Mouse (Mus musculus): ENCODE data around the gene Il3. TPM values are rescaled to one million over a fixed set of nuclear protein-coding genes. Genes with fewer than 3 reads are reported as not detected.
A peak's percentile ranks its signal among the peaks of the same experiment; 100 is the strongest.

Gene Il3
- polyA plus RNA-seq, 1 experiment from 2014 or later = not detected

DNA sequence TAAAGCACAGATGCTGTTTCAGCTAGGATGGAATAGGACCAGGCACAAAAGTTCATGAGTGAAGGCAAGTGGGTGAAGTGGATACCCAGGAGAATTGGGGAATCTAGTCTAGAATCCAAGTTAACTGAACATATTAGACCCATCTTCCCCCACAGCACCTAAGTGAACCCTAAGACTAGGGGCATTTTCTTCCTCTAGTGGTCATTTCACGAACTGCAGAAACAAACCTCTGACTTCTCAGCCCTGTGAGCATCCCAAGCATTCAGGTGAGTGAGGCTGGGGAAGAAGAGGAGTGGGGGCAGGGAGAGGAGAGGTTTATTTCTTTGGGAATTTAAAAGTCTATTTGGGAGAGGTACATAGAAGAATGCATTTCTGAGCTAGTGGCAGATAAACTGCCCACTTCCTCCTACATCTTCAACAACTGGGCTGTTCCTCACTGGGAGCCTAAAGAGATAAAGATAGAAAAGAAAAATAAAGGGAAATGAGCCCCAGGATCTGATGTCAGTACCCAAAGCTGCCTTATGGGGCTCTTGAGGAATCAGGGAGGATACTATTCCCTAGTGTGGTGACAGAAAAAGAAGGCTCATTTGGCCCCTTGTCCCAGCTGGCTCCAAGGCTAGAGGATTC, 3.6 kb downstream of the Il3 start:
- H3K9ac ChIP-seq (replicated peaks; ENCODE audit: low read depth) = no peak overlapping the region

DNA sequence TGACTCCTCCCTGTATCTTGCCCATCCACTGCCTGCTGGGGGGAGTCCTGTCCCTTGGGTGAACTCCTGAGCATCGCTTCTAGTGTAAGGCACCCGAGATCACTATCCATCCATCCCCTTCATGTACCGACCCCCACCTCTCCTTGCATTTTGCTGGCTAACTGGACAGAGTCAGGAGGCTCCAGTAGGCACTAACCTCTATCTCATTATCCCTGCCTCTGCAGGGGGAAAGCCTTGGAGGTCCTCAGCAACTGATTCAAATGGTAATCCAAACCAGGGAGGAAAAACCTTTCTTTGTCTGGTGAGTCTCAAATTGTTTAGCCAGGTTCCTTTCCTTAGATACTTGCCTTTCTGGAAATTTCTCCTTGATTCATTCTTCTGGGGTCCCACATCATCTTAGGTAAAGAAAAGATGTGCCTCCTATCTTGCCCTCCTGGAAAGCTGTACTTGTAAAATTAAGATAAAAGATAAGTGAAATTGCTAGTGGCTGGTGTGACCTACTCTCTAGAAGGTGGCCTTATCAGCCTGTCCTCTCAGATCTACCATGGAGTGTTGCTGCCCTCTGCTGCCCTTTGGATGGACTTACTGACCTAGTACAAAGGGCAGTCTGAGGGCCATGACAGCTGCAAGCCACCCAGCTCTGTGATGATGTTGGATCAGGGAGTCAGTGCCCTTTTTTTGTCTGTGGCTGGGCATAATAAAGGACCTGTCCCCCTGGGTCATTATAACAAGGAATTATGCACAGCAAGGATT, 10.3 kb downstream of the Il3 start:
- H3K4me2 ChIP-seq (replicated peaks; ENCODE audit: low read depth, low read length) = no peak overlapping the region
- no peak overlapping the region for H3K9ac ChIP-seq (replicated peaks; ENCODE audit: low read depth)
- H3K9me3 ChIP-seq (ENCODE audit: low read length) = no peaks in the 10 kb centered on the region
- peak; percentile 77 for ATAC-seq
- WGBS = 58% methylated on average over 3 of the region's 3 CpGs
- TF ChIP-seq EP300 (IDR thresholded peaks at IDR 0.05) = no peak
- TF ChIP-seq CTCF (IDR thresholded peaks at IDR 0.05) = peak; percentile 91
- no peaks in the 10 kb centered on the region for H3K36me3 ChIP-seq (ENCODE audit: insufficient read depth, low read length)
- H3K27ac ChIP-seq (ENCODE audit: low read length) = no peak overlapping the region
- DNase-seq (ENCODE audit: low spot score) = peak; percentile 81
- H3K4me3 ChIP-seq (ENCODE audit: low read depth, low read length) = no peak overlapping the region
- no peaks in the 10 kb centered on the region; the same call in 1 of the 2 replicates for H3K4me1 ChIP-seq (ENCODE audit: insufficient read depth, low read depth, low read length)
- H3K27me3 ChIP-seq (replicated peaks; ENCODE audit: insufficient read depth, low read length) = no peaks in the 10 kb centered on the region

More for the DNA sequence above, 3.6 kb downstream of the Il3 start:
- ATAC-seq (no peak), DNase-seq (ENCODE audit: low spot score) (no peak)
- WGBS = 8% methylated on average over 1 of the region's 1 CpGs
- H3K27ac ChIP-seq (ENCODE audit: low read length) = no peak overlapping the region
- H3K4me3 ChIP-seq (ENCODE audit: low read depth, low read length) = no peak overlapping the region
- no peak for TF ChIP-seq EP300 (IDR thresholded peaks at IDR 0.05)
- peak; percentile 33 for TF ChIP-seq CTCF (IDR thresholded peaks at IDR 0.05)
- H3K4me2 ChIP-seq (replicated peaks; ENCODE audit: low read depth, low read length) = no peak overlapping the region
- H3K4me1 ChIP-seq (ENCODE audit: insufficient read depth, low read depth, low read length) = no peaks in the 10 kb centered on the region
- no peaks in the 10 kb centered on the region for H3K27me3 ChIP-seq (replicated peaks; ENCODE audit: insufficient read depth, low read length)
- no peaks in the 10 kb centered on the region for H3K36me3 ChIP-seq (ENCODE audit: insufficient read depth, low read length)
- H3K9me3 ChIP-seq (ENCODE audit: low read length) = no peaks in the 10 kb centered on the region

DNA sequence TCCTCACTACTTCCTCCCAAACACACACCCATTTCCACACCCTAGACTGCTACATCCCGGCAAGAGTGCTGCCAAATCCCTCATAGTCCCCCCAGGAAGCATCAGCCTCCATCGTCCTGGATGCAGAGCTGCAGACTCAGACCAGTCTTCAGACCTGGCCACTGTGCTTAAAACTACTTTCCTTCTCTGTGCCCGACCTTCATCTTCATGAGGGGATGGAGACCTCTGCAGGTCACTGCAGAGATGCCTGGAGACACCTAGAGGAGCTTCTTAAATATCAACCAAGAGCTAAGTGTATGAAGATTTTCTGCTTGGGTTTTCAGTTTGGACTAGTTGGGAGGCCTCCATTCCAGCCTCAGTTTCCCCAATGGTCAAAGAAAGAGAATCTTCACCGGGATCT, 13.0 kb downstream of the Il3 start:
- ATAC-seq (no peak), DNase-seq (ENCODE audit: low spot score) (peak; percentile 36)
- no peaks in the 10 kb centered on the region for H3K9me3 ChIP-seq (ENCODE audit: low read length)
- no peaks in the 10 kb centered on the region for H3K36me3 ChIP-seq (ENCODE audit: insufficient read depth, low read length)
- no peaks in the 10 kb centered on the region for H3K27me3 ChIP-seq (replicated peaks; ENCODE audit: insufficient read depth, low read length)
- WGBS = 32% methylated on average over 4 of the region's 4 CpGs
- no peak overlapping the region for H3K9ac ChIP-seq (replicated peaks; ENCODE audit: low read depth)
- no peak overlapping the region for H3K27ac ChIP-seq (ENCODE audit: low read length)
- peak; percentile 66 for TF ChIP-seq CTCF (IDR thresholded peaks at IDR 0.05)
- no peak for TF ChIP-seq EP300 (IDR thresholded peaks at IDR 0.05)
- H3K4me1 ChIP-seq (ENCODE audit: insufficient read depth, low read depth, low read length) = no peaks in the 10 kb centered on the region; the same call in 1 of the 2 replicates
- H3K4me3 ChIP-seq (ENCODE audit: low read depth, low read length) = no peak overlapping the region
- no peak overlapping the region for H3K4me2 ChIP-seq (replicated peaks; ENCODE audit: low read depth, low read length)

DNA sequence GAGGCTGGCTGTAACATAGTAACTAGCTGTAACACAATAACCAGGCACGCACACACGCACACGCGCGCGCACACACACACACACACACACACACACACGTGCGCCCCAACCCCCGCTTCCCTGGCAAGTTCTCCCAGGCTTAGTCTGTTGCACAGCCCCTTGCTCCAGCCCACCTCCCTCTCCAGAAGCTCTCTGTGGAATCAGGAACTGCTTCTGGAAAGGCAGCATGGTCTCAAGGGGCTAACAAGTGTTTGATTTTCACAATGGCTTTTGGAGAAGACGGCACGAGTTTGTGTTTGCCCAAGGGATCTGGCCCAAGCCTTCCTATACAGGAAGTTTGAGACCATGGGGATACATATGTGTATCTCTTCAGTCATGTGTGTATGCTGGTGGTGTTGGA, 16.5 kb downstream of the Il3 start:
- WGBS = 72% methylated on average over 11 of the region's 11 CpGs
- Histone ChIP-seq H3K9ac (replicated peaks; ENCODE audit: low read depth) (no peak overlapping the region), H3K27ac (ENCODE audit: low read length) (peak overlapping the region; percentile 52; the same call in 1 of the 2 replicates), H3K9me3 (ENCODE audit: low read length) (no peaks in the 10 kb centered on the region), H3K4me3 (ENCODE audit: low read depth, low read length) (no peak overlapping the region), H3K27me3 (replicated peaks; ENCODE audit: insufficient read depth, low read length) (no peaks in the 10 kb centered on the region), H3K4me1 (ENCODE audit: insufficient read depth, low read depth, low read length) (no peaks in the 10 kb centered on the region; the same call in 1 of the 2 replicates), H3K4me2 (replicated peaks; ENCODE audit: low read depth, low read length) (no peak overlapping the region), H3K36me3 (ENCODE audit: insufficient read depth, low read length) (no peaks in the 10 kb centered on the region)
- DNase-seq (ENCODE audit: low spot score) = peak; percentile 86
- TF ChIP-seq EP300 (IDR thresholded peaks at IDR 0.05) = peak; percentile 81
- TF ChIP-seq CTCF (IDR thresholded peaks at IDR 0.05) = no peak
- peak; percentile 82 for ATAC-seq

DNA sequence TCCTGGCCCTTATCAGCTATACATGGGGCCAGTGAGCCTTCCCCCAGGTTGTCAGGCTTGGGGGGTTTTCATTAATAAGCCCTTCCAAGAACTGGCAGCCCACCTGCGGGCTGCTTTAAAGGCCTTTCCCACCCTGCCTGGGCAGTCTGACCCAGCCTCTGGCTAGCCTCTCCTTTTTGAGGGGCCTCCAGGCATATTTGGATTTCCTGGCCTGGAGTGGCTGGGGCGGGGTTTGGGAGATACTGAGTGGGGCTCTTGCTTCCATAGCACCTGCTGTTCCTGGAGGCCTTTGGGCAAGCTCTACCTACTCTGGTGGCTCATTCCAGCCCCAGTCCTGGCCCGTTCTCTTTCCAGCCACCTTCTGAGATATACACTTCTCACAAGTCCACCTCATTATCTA, 17.3 kb downstream of the Il3 start:
- Histone ChIP-seq H3K4me3 (ENCODE audit: low read depth, low read length) (no peak overlapping the region), H3K27me3 (replicated peaks; ENCODE audit: insufficient read depth, low read length) (no peaks in the 10 kb centered on the region), H3K9ac (replicated peaks; ENCODE audit: low read depth) (no peak overlapping the region), H3K4me2 (replicated peaks; ENCODE audit: low read depth, low read length) (no peak overlapping the region), H3K36me3 (ENCODE audit: insufficient read depth, low read length) (no peaks in the 10 kb centered on the region), H3K27ac (ENCODE audit: low read length) (peak overlapping the region; percentile 60), H3K4me1 (ENCODE audit: insufficient read depth, low read depth, low read length) (no peaks in the 10 kb centered on the region; the same call in 1 of the 2 replicates), H3K9me3 (ENCODE audit: low read length) (no peaks in the 10 kb centered on the region)
- ATAC-seq (peak; percentile 53), DNase-seq (ENCODE audit: low spot score) (peak; percentile 55)
- TF ChIP-seq CTCF (IDR thresholded peaks at IDR 0.05) (no peak), EP300 (IDR thresholded peaks at IDR 0.05) (no peak)
- WGBS = 42% methylated on average over 3 of the region's 3 CpGs

DNA sequence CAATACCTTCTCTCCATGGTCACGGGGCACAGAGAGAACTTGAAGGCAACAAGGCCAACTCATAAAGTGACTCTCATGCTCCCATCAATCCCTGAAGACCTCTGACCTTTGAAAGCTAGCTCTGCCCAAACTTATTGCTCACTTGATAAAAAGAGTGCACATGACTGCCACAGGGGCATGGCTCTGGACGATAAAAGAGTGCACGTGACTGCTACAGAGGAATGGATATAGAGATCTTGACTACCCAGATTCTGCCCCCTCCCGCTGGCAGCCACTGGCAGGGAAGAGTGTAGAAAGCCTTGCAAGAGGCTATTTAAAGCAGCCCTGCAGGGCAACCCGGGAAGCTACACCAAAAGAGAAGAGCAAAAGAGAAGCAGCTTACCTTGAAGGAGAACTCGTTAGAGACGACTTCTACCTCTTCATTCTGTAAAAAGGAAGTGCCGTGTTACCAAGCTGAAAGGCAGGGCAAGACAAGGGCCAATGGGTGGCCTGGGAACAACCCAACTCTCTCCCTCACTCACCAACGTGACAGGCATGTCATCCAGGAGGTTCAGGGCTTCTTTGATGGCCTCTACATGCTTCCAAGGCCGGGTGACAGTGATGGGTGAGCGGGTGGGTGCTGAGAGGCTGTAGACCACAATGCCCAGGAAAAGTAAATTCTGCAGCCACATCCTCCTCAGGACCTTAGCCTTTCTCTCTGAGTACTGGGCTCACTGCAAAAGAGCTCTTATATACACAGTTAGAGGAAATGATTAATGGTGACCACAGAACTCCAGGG, 17.9 kb downstream of the Il3 start, which contains the start of gene Csf2:
Csf2 (minus strand) TSS at position 728 of the 778 bp plus-strand sequence.
- peak; percentile 42 for DNase-seq (ENCODE audit: low spot score)
- H3K27ac ChIP-seq (ENCODE audit: low read length) = peak within 1 kb of the TSS; percentile 60

More for the DNA sequence above, 17.9 kb downstream of the Il3 start, which contains the start of gene Csf2:
- peak; percentile 12; the same call in 1 of the 2 replicates for ATAC-seq
- Histone ChIP-seq H3K4me2 (replicated peaks; ENCODE audit: low read depth, low read length) (peak within 1 kb of the TSS; percentile 20; the same call in 1 of the 2 replicates), H3K9ac (replicated peaks; ENCODE audit: low read depth) (no peak within 1 kb of the TSS), H3K27me3 (replicated peaks; ENCODE audit: insufficient read depth, low read length) (no peaks in the 10 kb centered on the region), H3K4me3 (ENCODE audit: low read depth, low read length) (no peak within 1 kb of the TSS; the same call in 1 of the 2 replicates), H3K9me3 (ENCODE audit: low read length) (no peaks in the 10 kb centered on the region), H3K36me3 (ENCODE audit: insufficient read depth, low read length) (no peaks in the 10 kb centered on the region), H3K4me1 (ENCODE audit: insufficient read depth, low read depth, low read length) (no peaks in the 10 kb centered on the region; the same call in 1 of the 2 replicates)
- TF ChIP-seq EP300 (IDR thresholded peaks at IDR 0.05) (no peak), CTCF (IDR thresholded peaks at IDR 0.05) (no peak)
- 31% methylated on average over 11 of the region's 11 CpGs for WGBS
